Mouse (Mus musculus): ENCODE results near the gene Prkcb.

GRCm38 (mm10) chr7:122670873-122671641, 382.5 kb downstream of the Prkcb start:
- TF ChIP-seq CTCF (IDR thresholded peaks at IDR 0.05; ENCODE audit: insufficient read depth, low read length) (no peak), POLR2A (IDR thresholded peaks at IDR 0.05; ENCODE audit: borderline replicate concordance, extremely low read depth, low read depth, low read length) (no peak)

Data from lung, adult 2 months (tissue).